Mouse (Mus musculus) Patski (cell line): ENCODE data around the gene Adamts12. TPM values are rescaled to one million over a fixed set of nuclear protein-coding genes. Genes with fewer than 3 reads are reported as not detected.
A peak's percentile ranks its signal among the peaks of the same experiment; 100 is the strongest.

Experiments
- ATAC-seq: fragments of 100-300 bp; one replicate; pipeline ENCODE4 v1.8.0; 2021
- CTCF ChIA-PET: fragments of 350-600 bp; sonication (Branson Sonifier 250); formaldehyde crosslinking; loops from one replicate; lab custom pipeline; 2022; ENCODE audit warnings: inconsistent platforms; lab: Charles Lee
- POLR2A ChIA-PET: fragments of 350-600 bp; sonication (Branson Sonifier 250); formaldehyde crosslinking; loops from one replicate; lab custom pipeline; 2022; ENCODE audit warnings: antibody characterized with exemption, inconsistent platforms; lab: Charles Lee
- DNase-seq: peaks from one replicate; pipeline ENCODE4 v3.0.0-alpha.2; 2011; ENCODE audit warnings: low read depth, low spot score
- H3K27me3 ChIP-seq: fragments of 371-371 bp; one replicate; pipeline ENCODE4 v1.5.1; 2021
- CTCF ChIP-seq: fragments of 100-300 bp; IDR thresholded peaks from one replicate; pipeline ENCODE4 v1.5.1; 2021
- in situ Hi-C: fragments of 300-500 bp; cut with MboI; formaldehyde crosslinking; loops from 3 replicates; pipeline ENCODE4 v1.11.1; 2018; ENCODE audit warnings: low pct_unique_long_range_greater_than_20kb, mixed read lengths
- polyA plus RNA-seq: library from polyadenylated mRNA; unstranded; gene quantifications from one replicate; pipeline ENCODE4 v1.2.3, GENCODE M21; 2021

Adamts12 gene
- polyA plus RNA-seq, 1 experiment from 2014 or later: 0.36 TPM

DNA sequence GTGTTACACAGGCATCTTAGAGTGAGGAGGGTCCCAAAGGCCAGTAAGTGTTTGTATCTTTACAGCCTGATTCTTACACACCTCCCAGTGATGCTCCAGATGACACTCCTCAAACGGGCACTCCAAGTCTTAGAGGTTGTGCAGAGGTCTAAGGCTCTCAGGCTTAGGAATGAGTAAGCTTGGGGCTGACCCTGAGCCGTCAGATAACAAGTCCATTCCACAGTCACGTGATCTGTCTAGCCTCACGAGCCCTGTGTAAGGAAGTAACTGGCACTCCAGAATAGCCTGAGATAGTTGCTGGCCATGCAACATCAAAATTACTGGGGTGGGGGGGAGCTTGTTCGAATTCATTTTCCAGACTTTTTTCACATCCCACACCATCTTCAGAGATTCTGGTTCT lies 24.5 kb upstream of the Adamts12 start:
- H3K27me3 ChIP-seq: peaks cover 44% of the 10 kb centered on the region
- no peak for ATAC-seq
- DNase-seq: no peak
- in situ Hi-C loops: loop anchor here (25.0 kb wide), 1 partner anchor 922 kb away; no protein-coding TSS in a partner anchor
- no peak for TF ChIP-seq CTCF
- POLR2A ChIA-PET: no interaction called here
- CTCF ChIA-PET: interaction anchor here (0.9 to 4.6 kb wide), 4 partner anchors 14 to 340 kb away, joined by 3 to 30 read pairs (median 4); no protein-coding TSS in a partner anchor

GRCm38 (mm10) chr15:11041229-11041628 lies 23.4 kb upstream of the Adamts12 start:
- in situ Hi-C loops: loop anchor here (25.0 kb wide), 1 partner anchor 921 kb away; no protein-coding TSS in a partner anchor
- ChIA-PET POLR2A (interaction anchor here (0.6 kb wide), 1 partner anchor 319 kb away, joined by 3 read pairs; no protein-coding TSS in a partner anchor), CTCF (interaction anchor here (4.6 kb wide), 1 partner anchor 339 kb away, joined by 30 read pairs; no protein-coding TSS in a partner anchor)
- no peak for TF ChIP-seq CTCF
- DNase-seq (no peak), ATAC-seq (no peak)
- H3K27me3 ChIP-seq: peaks cover 32% of the 10 kb centered on the region

DNA sequence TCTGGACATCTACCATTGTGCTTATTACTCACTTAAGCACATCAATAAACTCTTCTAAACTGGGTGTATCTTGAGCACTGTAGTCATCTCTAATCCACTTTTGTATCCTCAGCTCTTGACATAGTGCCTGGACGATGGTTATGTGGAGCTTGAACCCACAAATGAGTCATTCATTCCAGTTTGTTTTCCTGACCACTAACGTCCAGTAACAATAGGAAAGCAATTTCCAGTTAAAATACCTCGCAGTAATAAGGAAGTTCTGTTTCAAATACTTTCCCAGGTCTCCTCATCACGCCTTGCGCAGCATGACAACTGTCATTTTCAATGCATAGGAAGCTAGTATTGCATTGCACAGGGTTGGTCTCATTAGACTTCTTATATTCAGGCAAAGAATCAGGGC lies 21.8 kb upstream of the Adamts12 start:
- ATAC-seq (peak; percentile 73), DNase-seq (no peak)
- no peak for TF ChIP-seq CTCF
- ChIA-PET CTCF (interaction anchor here (0.9 kb wide), 1 partner anchor 337 kb away, joined by 3 read pairs; no protein-coding TSS in a partner anchor), POLR2A (no interaction called here)
- in situ Hi-C loops: loop anchor here (25.0 kb wide), 1 partner anchor 919 kb away; no protein-coding TSS in a partner anchor
- H3K27me3 ChIP-seq: peaks cover 16% of the 10 kb centered on the region

DNA sequence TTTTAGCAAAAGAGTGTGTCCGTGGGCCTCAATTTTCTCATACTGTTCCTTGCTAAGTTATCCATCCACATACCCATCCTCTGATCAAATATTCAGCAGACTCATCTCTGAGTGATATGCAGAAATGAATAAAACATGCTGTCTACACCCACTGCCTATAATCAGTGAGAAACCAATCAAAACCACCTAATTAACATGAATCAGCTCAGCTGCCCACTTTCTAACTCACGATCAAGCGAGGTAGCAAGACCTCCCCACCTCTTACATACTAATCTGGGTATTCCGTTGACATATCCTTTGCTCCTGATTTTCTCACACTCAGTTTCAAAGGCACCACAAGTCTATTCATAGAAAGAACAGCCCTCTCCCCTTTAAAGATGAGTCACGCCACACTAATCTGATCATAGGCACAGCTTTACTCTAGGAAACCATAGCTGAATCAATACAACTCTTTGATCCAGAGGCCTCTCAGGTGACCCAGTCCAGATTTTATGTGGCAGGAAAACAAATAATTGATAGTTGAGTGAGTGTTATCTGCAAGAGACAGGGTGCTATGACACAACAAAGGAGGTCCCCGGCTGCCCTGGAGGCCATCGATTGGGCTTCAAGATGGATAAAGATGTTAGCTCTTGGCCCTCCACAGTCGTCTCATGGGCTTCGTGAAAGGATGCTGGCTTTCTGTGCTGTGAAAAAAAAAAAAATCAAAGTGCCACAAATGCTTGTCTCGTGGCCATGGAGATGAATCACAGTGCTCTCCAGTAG lies 10.7 kb upstream of the Adamts12 start:
- TF ChIP-seq CTCF: no peak
- DNase-seq: no peak
- peaks cover 4% of the 10 kb centered on the region for H3K27me3 ChIP-seq
- ChIA-PET POLR2A (no interaction called here), CTCF (interaction anchor here (1.0 kb wide), 1 partner anchor 13 kb away, joined by 3 read pairs; no protein-coding TSS in a partner anchor)
- ATAC-seq: no peak
- in situ Hi-C loops: no loop called here

DNA sequence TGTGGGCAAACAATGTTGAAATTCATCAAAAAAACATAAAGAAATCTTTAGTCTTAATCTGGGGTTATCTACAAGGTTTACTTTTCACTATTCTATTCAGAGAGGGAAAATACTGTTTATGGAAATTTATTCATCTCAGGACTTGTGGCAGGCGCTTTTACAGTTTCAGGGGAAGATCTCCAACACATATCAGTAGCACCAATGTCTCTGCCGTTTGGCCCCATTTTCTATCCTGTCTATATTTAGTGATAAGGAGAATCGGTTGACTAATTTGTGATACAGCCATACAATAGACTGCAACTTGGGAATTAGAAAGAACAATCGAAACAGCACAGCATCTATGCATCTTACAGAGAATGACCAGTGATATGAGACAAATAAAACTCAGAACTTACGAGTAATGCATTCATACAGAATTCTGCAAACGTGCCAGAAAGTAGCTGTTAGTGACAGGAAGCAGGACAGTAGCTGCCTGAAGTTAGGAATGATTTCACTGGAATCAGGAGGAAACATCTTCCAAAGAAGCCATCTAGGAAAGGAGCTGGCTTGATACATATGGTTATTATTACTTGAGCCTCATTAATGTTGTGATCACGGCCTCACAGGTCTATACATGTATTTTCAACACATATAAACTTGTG lies 10.0 kb upstream of the Adamts12 start:
- ChIA-PET POLR2A (no interaction called here), CTCF (interaction anchor here (1.0 kb wide), 1 partner anchor 14 kb away, joined by 3 read pairs; no protein-coding TSS in a partner anchor)
- peaks cover 4% of the 10 kb centered on the region for H3K27me3 ChIP-seq
- in situ Hi-C loops: no loop called here
- ATAC-seq: no peak
- TF ChIP-seq CTCF: no peak
- DNase-seq: no peak

DNA sequence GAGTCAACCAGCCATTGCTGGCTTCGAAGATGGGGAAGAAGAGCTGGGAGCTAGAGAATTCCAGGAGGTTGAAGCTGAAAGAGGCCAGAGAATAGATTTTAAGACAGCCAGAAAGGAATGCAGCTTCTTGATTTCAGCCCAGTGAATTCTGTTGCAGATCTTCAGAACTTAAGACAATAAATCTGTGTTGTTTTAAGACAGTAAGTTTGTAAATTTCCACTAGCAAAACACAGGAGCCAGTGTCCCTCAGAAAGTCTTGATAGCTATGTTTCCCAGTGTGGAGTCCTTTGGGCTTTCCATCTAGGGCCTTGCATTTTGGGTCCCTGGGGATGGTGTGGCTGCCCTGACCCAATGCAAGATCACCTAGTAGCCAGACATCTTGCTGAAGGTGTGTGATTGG lies 1.7 kb upstream of the Adamts12 start:
- CTCF ChIA-PET: no interaction called here
- in situ Hi-C loops: no loop called here
- H3K27me3 ChIP-seq: no peaks in the 10 kb centered on the region
- TF ChIP-seq CTCF: no peak
- ATAC-seq: no peak
- no peak for DNase-seq
- POLR2A ChIA-PET: interaction anchor here (1.1 kb wide), 1 partner anchor 80 kb away, joined by 3 read pairs; no protein-coding TSS in a partner anchor

- no peak for DNase-seq
- ChIA-PET CTCF (interaction anchor here (0.6 kb wide), 1 partner anchor 252 kb away, joined by 3 read pairs; no protein-coding TSS in a partner anchor), POLR2A (interaction anchor here (0.6 to 1.0 kb wide), 3 partner anchors 27 to 1097 kb away, joined by 3 read pairs; partner anchors contain the start of gene Rxfp3)
- no peak for ATAC-seq
- in situ Hi-C loops: no loop called here
- H3K27me3 ChIP-seq: peaks cover 3% of the 10 kb centered on the region
- no peak for TF ChIP-seq CTCF
Measured at GRCm38 (mm10) chr15:11064160-11064557, 431 bp upstream of the Adamts12 start.

DNA sequence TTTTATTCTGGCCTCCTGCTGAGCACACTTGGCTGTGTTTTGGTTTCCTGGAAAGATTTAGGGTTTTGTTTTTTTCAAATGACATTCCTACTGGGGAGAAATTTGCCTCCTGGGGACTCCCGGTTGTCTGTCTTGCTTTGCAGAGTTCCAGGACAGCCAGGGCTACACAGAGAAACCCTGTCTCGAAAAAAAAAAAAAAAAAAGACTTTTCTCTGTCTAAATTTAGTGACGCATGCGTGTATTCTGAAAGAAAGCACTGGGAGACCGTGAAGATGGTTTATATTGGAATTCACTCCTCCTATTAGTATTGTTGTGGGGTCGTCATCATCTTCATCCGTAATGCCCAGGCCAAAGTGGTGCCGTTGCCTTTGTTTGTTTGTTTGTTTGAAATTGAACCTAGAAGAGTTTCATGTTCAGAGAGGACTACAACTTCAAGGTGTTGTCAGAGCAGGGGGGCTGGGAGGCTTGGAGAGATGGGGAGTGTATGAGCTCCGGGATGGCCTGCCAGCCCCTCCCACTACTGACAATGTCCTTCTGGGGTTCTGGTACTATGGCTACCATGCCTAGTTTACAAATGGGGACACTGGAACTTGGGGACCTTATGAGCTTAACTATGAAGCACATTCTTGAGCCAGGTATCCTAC lies 1.1 kb downstream of the Adamts12 start:
- POLR2A ChIA-PET: no interaction called here
- in situ Hi-C loops: no loop called here
- peaks cover 3% of the 10 kb centered on the region for H3K27me3 ChIP-seq
- TF ChIP-seq CTCF: no peak
- ATAC-seq (no peak), DNase-seq (no peak)
- CTCF ChIA-PET: interaction anchor here (0.8 kb wide), 1 partner anchor 20 kb away, joined by 3 read pairs; no protein-coding TSS in a partner anchor

DNA sequence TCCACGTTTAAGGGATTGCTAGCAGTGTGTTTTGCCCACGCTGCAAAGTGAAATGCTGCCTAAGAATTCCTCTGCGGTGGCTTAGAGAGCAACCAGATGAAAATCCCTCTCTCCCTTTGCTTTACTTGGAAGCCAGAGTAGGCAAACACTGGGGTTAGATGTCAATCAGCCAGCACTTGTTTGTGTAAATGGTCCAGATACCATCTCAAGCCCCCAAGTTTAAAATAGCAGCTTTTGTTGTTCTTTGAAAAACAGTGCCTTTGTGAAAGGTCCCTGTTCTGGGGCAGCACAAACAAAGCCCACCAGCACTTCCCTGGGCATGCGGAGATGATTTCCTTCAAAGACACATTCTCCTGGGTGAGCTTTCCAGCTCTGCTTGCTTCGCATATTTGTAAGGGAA lies 1.7 kb downstream of the Adamts12 start:
- no peak for DNase-seq
- ATAC-seq: no peak
- in situ Hi-C loops: no loop called here
- TF ChIP-seq CTCF: no peak
- H3K27me3 ChIP-seq: peaks cover 3% of the 10 kb centered on the region
- ChIA-PET POLR2A (no interaction called here), CTCF (interaction anchor here (0.8 kb wide), 1 partner anchor 19 kb away, joined by 3 read pairs; no protein-coding TSS in a partner anchor)

DNA sequence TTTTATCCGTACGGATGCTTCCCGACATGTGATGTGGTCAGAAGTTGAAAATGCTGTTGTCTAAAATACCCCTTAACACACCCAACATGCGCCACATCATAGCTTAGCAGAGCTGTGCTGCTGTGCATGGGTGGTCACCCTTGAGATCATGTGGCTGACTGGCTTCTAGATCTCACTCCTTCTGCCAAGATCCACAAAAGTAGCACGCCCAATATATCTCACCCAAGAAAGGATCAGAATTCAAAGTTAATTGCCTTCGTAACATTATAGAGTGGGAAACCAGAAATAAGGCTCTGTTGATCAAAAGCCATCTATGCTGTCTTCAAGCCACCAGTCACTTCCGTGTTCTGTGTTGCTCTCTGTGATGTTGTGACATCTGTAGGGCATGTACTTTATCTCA lies 3.3 kb downstream of the Adamts12 start:
- CTCF ChIA-PET: no interaction called here
- POLR2A ChIA-PET: no interaction called here
- no peak for DNase-seq
- ATAC-seq: no peak
- in situ Hi-C loops: no loop called here
- TF ChIP-seq CTCF: no peak
- peaks cover 3% of the 10 kb centered on the region for H3K27me3 ChIP-seq
